Mouse (Mus musculus) cerebellum, adult (tissue): ENCODE results near the gene Ddx41.
"Not testable (repeated sequence)": the region's sequence is repeated elsewhere in the genome, so short reads cannot be mapped to it uniquely, and the experiment has no call there.

Experiments used
- ATAC-seq: cut with Nextera tagmentation; 2 replicates; pipeline ENCODE4 v1.9.2; 2017; ENCODE audit warnings: mild to moderate bottlenecking, moderate library complexity, mixed read lengths; ENCODE audit not compliant: insufficient number of reproducible peaks, low FRiP score, low TSS enrichment

The Ddx41 gene

DNA sequence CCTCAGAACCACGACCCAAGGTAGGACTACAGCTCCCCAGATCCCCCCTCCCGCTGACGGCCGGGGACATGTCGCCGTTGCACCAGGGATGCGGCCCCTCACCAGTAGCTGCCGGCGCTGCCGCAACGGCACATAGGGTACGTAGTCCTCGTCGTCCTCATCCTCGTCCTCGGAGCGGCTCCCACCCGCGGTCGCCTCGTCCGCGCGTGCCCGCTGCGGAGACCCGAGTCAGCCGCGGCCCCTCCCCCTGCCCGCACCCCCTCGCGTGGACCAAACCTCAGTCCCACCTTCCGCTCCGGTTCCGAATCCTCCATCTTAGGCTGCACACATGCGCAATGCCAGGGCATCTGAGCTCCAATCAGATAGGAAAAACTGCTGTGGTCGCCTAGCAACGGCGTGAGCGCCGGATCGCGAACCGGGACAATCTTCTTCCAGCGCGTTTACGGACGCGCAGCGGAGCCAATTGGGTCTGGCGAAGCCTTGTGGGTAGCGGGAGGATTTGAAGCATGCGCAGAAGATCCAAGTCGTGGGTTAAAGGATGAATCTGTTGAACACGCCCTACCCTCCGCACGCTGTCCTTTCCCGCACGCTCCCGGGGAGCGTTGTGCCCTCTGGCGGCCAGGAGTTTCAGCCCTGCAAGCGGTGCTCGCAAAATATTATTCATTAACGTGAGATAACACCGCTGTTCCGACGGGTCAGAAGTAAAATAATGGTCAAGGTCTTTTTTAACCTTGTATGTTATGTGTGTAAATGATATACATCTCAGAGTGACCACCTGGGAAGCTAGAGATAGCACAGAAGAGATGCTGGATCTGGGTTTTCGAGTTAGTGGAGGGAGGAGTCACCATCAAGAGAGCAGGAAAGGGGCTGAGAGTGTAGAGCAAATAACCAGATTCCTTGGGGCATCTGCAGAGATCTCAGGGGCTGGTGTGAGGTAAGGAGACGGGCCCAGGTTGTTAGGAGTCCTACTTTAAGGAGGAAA is at the start of gene Ddx41:
Gene Ddx41, minus strand, starts transcription at position 465 of the 982 bp plus-strand sequence.
- peak; percentile 92 for ATAC-seq

DNA sequence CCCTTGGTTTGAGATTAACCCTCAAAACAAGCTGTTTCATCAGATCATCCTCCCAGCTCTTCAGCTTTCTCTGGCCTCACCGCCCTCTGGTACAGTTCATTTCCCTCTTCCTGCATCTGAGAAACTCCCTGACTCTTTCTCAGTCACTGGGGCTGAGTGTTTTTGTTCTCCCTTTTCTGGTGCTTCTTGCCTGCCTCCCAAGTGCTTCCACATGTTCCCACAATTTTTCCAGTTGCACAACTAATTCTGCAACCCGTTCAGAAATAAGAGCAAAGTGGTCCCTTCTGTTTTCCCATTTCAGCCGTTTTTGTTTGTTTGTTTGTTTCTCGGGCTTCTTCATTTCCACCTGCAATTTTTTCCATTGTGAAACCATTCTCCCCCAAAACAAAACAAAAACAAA is 41.6 kb upstream of the Ddx41 start:
- ATAC-seq = no peak

DNA sequence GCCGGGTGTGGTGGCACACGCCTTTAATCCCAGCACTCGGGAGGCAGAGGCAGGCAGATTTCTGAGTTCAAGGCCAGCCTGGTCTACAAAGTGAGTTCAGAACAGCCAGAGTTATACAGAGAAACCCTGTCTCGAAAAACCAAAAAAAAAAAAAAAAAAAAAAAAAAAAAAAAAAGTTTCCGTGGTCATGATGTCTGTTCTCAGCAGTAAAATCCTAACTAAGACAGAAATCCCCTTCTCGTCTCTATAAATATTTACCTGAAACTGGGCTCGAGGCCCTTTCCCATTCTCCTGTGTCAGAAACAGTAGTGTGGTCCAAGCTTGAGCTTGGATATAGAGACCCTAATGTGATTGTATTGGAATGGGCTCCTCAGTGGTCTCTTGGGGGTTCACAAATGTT is 40.4 kb upstream of the Ddx41 start:
- not testable (repeated sequence) for ATAC-seq

DNA sequence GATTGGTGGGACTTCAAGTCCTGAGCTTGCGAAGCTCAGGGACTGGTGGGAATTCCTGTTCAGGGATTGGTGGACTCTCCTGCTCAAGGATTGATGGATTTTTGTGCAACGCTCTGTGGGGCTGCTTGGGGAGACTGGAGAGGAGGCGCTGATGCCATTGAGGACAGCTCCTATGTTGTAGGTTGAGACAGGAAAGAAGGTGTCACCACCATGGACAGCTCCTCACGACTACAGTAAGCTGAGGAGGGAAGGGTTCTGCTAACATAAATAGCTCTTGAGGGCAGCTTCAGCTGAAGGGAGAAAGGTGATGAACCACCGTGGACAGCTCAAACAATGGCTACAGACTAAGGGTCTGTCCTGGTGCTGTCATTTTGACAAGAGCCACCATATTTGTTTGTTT is 39.5 kb upstream of the Ddx41 start:
- ATAC-seq = no peak

DNA sequence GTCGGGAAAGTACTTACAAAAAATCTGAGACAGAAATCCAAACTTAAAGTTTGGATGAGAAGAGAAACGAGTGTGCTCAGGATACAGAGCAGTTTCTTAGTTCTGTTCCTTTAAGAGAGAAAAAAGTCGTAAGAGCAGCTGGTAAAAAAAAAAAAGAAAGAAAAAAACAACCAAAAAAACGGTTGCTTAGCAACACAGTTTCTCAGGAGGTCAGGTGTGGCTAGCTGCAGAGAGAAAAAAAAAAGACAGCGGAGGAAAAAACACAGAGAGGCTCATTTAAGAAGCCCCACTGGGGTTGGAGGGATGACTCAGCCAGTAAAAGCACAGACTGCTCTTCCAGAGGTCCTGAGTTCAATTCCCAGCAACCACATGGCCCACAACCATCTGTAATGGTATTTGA is 37.9 kb upstream of the Ddx41 start:
- ATAC-seq = no peak

DNA sequence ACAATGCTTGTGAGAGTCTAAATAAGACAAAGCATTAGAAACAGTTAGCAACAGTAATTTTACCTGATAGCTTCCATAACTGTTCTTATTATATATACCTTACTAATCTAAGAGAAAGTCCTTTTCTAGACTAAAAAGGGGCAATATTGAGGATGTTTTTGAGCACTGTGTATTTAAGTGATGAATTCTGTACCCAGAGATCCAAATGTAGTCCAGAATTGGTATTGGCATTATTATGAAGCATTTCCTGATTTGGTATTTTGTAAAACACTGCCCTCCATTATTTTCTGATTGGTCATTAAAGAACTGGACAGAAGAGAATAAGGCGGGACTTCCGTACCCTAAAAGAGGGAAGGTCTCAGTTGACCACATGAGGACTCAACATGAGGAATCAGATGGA is 37.0 kb upstream of the Ddx41 start, which contains the start of gene Tmed9:
Gene Tmed9, plus strand, starts transcription at position 301 of the 400 bp plus-strand sequence.
- no peak for ATAC-seq

DNA sequence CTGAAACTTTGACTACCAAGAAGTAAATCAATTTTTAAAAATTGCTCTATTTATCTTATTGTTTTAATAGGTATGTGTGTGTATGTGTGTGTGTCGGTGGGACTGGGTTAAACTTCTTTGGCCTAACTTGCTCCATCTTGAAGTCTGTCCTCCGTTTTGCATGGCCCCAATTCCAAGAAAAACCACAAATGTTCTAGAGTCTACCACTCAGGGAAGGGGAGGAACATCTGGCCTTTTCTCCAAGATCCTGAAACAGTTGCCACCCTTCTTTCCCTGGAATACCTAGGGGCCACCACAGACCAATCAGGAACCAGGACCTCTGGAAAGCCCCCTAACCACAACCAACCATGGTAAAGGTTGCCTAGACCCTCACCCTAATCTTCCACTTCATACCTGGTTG is 35.5 kb upstream of the Ddx41 start:
- no peak for ATAC-seq

DNA sequence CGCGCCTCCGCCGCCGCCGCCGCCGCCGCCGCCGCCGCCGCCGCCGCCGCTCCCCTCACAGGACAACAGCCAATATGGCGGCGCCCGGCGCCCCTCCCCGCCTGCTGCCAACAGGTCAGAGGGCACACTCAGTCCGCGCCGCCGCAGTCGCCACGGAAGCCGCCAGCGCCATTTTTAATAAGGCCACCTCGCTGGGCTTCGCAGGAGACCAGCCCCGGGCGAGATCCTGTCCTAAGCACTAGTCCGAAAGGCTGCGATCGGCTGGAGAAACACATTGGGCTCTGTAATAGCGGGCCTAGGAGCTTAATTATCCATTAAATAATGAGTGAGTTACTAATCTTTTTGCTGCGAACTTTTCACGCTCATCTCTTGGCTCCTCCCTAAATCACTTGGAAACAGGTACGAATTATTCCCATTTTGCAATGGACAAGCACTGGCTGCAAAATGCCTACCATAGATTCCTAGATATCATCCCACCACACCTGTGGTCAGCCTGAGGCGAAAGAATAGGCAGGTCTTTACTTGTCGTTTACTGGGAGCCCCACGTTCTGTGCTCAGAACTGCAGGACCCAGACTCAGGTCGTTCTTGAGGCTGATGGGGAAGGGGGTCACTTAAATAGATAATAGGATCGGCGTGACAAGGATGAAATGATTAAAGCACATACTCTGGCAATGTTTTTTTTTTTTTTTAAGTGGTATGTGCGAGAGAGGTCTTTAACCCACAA is 34.7 kb upstream of the Ddx41 start, which contains the start of gene Fam193b:
Gene Fam193b, minus strand, starts transcription at position 94 of the 725 bp plus-strand sequence.
- peak; percentile 94 for ATAC-seq

DNA sequence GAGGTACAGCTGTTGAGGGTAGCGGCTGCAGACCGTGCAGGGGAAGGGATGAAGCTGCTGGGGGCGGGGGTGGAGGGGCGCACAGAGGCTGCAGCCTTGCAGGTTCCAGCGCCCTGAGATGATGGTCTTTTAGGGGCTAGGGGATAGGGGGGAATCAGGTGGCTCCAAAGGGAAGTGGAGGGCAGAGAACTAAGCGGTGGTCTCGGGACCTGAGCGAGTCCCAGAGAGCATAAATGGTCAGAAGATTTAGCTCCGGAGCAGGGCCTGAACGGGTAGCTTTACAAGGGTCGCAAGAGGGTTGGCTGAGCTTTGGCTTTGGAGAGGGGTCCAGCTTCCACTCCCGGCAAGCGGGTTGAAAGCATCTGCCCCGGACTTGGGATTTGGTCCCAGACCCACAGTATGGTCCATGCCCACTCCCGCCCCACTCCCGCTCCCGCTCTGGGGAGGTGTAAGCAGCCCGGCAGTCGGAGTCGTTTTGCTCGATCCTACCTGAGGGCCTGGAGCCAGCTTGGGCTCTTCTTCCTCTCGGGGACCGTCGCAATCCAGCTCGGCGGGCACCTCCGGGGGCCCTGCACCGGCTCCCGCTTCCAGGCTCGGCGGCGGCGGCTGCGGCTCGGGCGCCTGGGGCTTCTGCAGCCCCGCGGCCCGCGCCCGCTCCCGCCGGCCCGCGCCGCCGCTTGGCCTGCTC is 34.0 kb upstream of the Ddx41 start:
- ATAC-seq = peak; percentile 28; the same call in 1 of the 2 replicates

DNA sequence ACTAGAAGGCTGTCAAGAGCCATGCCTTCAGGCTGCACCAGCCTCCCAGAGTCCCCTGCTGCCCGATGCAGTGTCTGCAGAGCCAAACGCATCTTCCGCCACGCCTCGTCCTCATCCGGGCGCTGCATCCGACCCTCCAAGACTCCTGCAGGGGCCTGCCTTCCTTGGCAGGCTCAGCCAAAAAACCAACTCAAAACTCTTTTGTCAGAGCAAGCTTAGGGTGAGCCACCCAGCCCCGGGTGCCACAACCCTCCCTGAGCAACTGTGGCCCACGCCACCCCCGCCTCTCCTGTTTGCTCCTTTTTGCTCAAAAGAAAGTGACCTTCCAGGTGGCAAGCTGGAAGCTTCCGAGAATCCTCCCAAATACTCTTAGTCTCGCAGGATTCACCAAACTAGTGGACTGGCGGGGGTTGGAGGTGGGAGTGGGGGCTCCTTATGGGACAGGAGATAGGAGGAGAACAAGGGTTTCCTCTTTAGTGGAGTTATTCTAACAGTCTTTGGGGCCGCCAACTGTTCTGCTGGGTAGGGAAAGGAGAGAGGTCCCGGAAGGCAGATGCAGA is 33.3 kb upstream of the Ddx41 start:
- 0 out of 2 replicates have a peak, but pooled peaks have one; percentile 14 for ATAC-seq

DNA sequence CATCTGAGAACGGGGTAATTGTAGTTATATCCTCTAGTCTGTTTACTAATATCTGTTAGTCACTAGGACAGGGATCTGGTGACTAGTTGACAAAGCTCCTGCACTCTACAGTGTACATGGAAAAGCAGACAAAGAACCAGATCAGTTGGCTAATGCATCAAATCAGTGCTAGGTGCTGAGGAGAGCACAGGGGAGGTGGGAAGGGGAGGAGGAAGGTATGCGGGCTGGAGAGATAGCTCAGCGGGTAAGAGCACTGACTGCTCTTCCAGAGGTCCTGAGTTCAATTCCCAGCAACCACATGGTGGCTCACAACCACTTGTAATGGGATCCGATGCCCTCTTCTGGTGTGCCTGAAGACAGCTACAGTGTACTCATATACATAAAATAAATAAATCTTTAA is 32.1 kb upstream of the Ddx41 start:
- not testable (repeated sequence) for ATAC-seq

DNA sequence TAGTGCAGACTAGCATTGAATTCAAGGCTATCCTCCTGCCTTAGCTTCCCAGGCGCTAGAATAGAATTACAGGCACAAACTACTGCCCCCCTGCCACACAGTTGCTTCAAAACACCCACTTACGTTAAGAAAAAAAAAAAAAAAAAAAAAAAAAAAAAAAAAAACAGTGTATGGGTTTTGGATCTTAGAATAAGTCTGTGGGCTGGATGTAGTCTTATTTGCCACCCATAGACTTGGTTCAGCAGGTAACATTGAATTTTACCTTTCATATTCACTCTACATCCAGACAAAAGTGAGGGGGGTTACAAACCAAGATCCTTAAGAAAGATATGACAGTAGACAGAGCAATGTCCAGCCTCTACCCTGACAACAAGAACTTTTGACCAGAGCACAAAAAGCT is 31.5 kb upstream of the Ddx41 start:
- no peak for ATAC-seq

DNA sequence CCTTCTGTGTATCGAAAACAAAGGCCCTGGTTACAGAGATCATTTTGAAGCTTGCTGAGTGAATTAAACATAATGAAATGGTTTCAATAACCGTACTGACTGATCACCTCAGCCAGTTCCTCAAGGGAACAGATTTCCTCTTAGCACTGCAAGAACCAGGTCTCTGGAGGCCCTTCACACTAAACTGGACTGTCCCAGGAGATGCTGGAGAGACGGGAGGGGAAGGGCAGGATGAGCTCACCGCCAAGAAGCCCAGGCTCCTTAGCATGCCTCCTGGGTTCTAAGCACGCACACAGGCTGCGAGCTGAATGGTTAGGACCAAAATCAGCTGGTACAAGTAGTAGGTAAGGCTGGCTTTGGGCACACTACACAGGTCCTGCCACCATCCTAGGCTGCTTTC is 30.5 kb upstream of the Ddx41 start:
- no peak for ATAC-seq

DNA sequence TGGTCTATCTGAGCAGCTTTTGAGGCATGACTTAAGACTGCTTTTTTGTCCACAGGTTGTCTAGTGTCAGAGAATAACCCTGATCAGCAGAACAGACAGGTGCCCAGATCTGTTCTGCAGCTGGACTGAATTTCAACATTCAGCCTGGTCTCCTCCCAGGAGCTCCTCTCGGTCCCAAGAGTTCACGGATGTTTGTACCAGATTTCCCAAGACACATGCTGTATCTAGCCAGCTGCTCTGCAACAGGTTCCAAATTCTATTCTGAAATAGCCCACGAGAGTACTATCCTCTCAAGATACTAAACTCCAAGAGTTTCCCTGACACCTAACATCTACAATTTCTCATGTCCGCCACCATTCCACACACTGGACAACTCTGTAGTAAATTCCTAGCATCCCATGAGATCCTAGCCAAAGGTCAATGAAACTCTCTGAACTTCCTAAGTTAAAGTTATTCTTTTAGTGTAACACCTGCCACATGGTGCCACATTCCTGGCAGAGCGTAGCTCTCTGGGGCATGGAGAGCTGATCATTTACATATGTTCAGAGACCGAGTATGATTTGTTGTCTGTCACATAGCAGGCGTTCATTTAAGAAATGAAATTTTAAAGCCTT is 26.9 kb upstream of the Ddx41 start:
- ATAC-seq = no peak

DNA sequence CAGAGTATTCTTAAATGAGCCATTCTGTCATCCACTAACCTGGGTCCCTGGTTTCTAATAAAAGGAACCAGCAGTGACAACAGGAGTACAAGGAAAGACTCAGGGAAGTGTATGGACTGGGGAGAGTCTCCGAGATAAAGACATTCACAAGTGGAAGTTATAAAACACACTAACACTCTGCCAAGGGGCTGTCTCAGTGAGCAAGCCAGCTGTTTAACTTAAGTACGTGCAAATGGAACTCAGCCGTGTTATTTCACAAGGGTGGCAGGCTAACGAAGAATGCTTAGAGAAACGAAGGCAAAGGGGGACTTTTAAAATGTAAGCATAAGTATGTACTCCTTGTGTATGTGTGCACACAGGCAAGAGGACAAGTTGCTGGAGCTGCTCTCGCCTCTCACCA is 21.0 kb upstream of the Ddx41 start:
- no peak for ATAC-seq

DNA sequence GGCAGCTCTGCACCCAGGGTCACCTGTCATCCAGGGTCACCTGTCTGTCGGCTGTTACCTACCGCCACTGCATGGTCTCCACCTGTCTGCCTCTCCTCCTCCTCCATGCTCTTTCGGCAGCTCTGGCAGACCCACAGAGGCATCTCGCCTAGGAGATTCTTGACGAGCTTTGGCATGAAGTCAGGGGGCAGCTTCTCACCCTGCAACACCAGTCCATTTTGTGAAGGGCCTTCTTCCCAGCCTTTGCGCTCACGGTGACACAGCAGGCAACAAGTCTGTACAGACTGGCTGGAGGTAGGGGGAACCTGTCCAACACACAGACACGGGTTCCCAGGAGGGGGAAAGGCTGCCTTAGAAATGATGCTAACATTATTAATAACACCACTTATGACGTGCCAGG is 19.5 kb upstream of the Ddx41 start:
- ATAC-seq = no peak

DNA sequence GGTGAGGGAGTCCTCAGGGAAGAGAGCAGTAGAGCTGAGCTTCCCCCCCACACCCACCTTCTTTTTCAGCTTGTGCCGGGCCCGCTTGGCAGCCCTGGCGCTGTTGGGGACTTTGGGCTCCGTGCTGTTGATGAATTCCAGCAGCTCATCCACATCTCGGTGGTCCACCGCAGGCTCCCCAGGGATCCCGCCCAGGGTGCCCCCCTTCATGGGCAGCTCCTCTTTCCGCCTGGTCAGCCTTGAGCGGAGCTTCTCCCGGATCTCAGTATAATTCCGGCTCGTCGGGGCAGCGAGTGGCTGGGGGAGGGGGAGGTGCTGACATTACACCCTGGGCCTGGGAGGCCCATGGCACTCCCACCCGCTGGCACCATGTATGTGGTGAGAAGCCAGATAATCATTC is 12.6 kb upstream of the Ddx41 start:
- no peak for ATAC-seq

DNA sequence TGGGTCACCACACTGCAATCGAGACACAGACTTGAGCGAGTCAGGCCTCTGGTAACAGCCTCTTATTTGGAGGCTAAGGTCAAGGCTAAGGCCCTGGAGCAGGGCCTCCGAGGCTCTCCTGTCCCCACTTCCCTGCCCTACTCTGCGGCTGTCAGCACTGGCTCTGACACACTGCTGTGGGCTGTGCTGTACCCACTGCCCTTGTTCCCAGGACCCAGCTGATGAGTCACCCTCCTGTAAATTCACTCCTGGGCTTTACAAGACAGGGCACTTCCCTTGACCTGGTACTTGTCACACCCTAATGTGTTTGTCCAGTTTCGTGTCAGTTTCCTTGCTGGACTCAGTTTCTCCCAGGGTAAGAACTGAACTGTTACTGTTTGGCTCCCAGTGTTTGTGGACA is 12.0 kb upstream of the Ddx41 start:
- no peak for ATAC-seq

DNA sequence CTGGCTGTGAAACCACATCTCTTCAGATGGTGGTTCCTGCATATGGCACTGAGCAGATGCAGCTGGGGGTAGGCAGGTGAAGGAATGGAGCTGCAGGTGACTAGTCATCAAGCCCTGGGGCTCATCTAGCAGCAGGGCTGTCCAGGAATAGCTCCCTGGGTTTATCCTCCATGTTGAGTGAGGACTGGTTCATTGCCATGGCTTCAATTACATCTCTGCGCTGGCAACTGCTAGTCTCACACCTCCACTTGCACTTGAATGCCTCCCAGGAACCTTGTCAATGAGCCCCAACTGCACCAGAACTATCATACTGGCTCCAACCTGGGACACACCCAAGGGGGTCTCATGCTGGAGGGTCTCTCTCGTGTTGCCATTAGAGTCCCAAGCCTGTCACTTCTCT is 11.5 kb upstream of the Ddx41 start:
- no peak for ATAC-seq

DNA sequence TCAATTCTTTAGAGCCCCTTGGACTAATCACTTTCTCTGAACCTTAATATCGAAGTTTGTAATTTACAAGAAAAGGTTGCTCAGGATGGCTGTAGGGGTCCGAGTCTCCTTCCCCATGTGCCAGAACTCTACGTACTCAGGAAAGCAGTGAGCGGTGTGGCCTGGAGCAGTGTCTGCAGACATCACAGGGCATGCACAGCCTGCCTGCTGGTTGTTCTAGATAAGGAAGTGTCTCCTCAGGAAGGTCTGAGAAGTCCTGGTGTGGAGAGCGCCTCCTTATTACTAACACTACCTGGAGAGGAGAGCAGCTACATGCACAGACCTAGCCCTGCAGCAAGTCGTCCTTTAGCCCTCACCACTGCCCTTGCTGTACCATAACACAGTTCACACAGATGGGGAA is 8.3 kb upstream of the Ddx41 start:
- ATAC-seq = no peak
